Mouse (Mus musculus) liver, postnatal 0 days (tissue): ENCODE data around the gene Ccnd3. TPM values are rescaled to one million over a fixed set of nuclear protein-coding genes. Genes with fewer than 3 reads are reported as not detected.

Source experiments
- ATAC-seq: fragments of 200-750 bp; cut with Nextera tagmentation; 2 replicates; pipeline ENCODE4 v1.8.0; 2017; ENCODE audit warnings: mild to moderate bottlenecking, moderate library complexity
- DNase-seq: peaks from one replicate; pipeline ENCODE4 v3.0.0-alpha.2; 2016
- H3K27ac ChIP-seq: fragments of 300-500 bp; sonication (generic); 2 replicates; pipeline ENCODE4 v1.5.1; 2014; ENCODE audit warnings: antibody characterized with exemption, moderate library complexity, mild to moderate bottlenecking, low read depth
- H3K27me3 ChIP-seq: fragments of 300-500 bp; sonication (generic); 2 replicates; pipeline ENCODE4 v1.6.1; 2014; ENCODE audit warnings: low read length, control low read depth, mixed read lengths; ENCODE audit not compliant: insufficient read depth
- H3K36me3 ChIP-seq: fragments of 300-500 bp; sonication (generic); replicated peaks from 2 replicates; pipeline ENCODE4 v1.6.1; 2014; ENCODE audit warnings: mild to moderate bottlenecking, control low read depth, low read length, moderate library complexity, mixed read lengths; ENCODE audit not compliant: insufficient read depth
- H3K4me1 ChIP-seq: fragments of 300-500 bp; sonication (generic); 2 replicates; pipeline ENCODE4 v1.6.1; 2014; ENCODE audit warnings: antibody characterized with exemption, mild to moderate bottlenecking, control low read depth; ENCODE audit not compliant: insufficient read depth
- H3K4me2 ChIP-seq: fragments of 300-500 bp; sonication (generic); 2 replicates; pipeline ENCODE4 v1.6.1; 2014; ENCODE audit warnings: low read depth, mild to moderate bottlenecking, low read length, moderate library complexity, mixed read lengths
- H3K4me3 ChIP-seq: fragments of 300-500 bp; sonication (generic); 2 replicates; pipeline ENCODE4 v1.5.1; 2014; ENCODE audit warnings: low read depth, low read length
- H3K9ac ChIP-seq: fragments of 300-500 bp; sonication (generic); replicated peaks from 2 replicates; pipeline ENCODE4 v1.6.1; 2014; ENCODE audit warnings: mild to moderate bottlenecking, moderate library complexity
- H3K9me3 ChIP-seq: fragments of 300-500 bp; sonication (generic); 2 replicates; pipeline ENCODE4 v1.6.1; 2016; ENCODE audit warnings: mild to moderate bottlenecking, control low read depth, low read length, mixed read lengths
- CTCF ChIP-seq: sonication (generic); IDR thresholded peaks from 2 replicates; pipeline ENCODE4 v1.5.1; 2016; ENCODE audit warnings: antibody characterized with exemption, low read depth
- EP300 ChIP-seq: IDR thresholded peaks from 2 replicates; pipeline ENCODE4 v1.6.1; 2016; ENCODE audit warnings: antibody characterized with exemption, low read depth, mild to moderate bottlenecking
- WGBS: fragments of 180-500 bp; shearing (Covaris S2); extraction: QIAGEN DNeasy Blood & Tissue Kit; methylation state at CpG from one replicate; pipeline ENCODE4 v1.1.7; 2014; ENCODE audit not compliant: insufficient replicate concordance; 5-methylcytosine and 5-hydroxymethylcytosine counted together
- polyA plus RNA-seq: library from polyadenylated mRNA; unstranded; fragments of >200 nt; fragmentation: Nextera tagmentation; extraction: Ambion mirVana; gene quantifications from 2 replicates; pipeline ENCODE4 v1.2.1, GENCODE M21; 2015

The Ccnd3 gene
- polyA plus RNA-seq, 1 experiment from 2014 or later: 249 TPM

- peaks cover 26% of the 10 kb centered on the region for H3K36me3 ChIP-seq
- DNase-seq: peak; percentile 54
- no peak overlapping the region for H3K27ac ChIP-seq
- no peaks in the 10 kb centered on the region for H3K9me3 ChIP-seq
- peaks cover 17% of the 10 kb centered on the region for H3K4me1 ChIP-seq
- TF ChIP-seq EP300 (no peak), CTCF (no peak)
- WGBS: 62% methylated on average over 3 of the region's 3 CpGs
- H3K4me2 ChIP-seq: no peak overlapping the region
- peak overlapping the region; percentile 12; the same call in 1 of the 2 replicates for H3K9ac ChIP-seq
- H3K4me3 ChIP-seq: no peak overlapping the region
- no peaks in the 10 kb centered on the region for H3K27me3 ChIP-seq
- no peak for ATAC-seq
These were observed 19.1 kb upstream of the Ccnd3 start for GRCm38 (mm10) chr17:47485791-47486190.

- Histone ChIP-seq H3K27ac (no peak overlapping the region), H3K4me2 (no peak overlapping the region), H3K9ac (no peak overlapping the region), H3K4me3 (no peak overlapping the region), H3K4me1 (peaks cover 5% of the 10 kb centered on the region; the same call in 1 of the 2 replicates), H3K27me3 (no peaks in the 10 kb centered on the region), H3K36me3 (peaks cover 68% of the 10 kb centered on the region), H3K9me3 (no peaks in the 10 kb centered on the region)
- WGBS: 78% methylated on average over 9 of the region's 9 CpGs
- TF ChIP-seq EP300 (no peak), CTCF (peak; percentile 39)
- DNase-seq: no peak
- ATAC-seq: 0 out of 2 replicates have a peak, but pooled peaks have one; percentile 4
These were observed 14.1 kb upstream of the Ccnd3 start for GRCm38 (mm10) chr17:47490791-47491190.

GRCm38 (mm10) chr17:47492731-47493130 is 12.1 kb upstream of the Ccnd3 start:
- peaks cover 83% of the 10 kb centered on the region for H3K36me3 ChIP-seq
- no peak overlapping the region for H3K4me2 ChIP-seq
- no peak for ATAC-seq
- H3K4me1 ChIP-seq: peaks cover 3% of the 10 kb centered on the region; the same call in 1 of the 2 replicates
- H3K27me3 ChIP-seq: no peaks in the 10 kb centered on the region
- no peak overlapping the region for H3K9ac ChIP-seq
- DNase-seq: no peak
- TF ChIP-seq CTCF (no peak), EP300 (no peak)
- 82% methylated on average over 6 of the region's 6 CpGs for WGBS
- H3K9me3 ChIP-seq: no peaks in the 10 kb centered on the region
- no peak overlapping the region for H3K27ac ChIP-seq
- no peak overlapping the region for H3K4me3 ChIP-seq

- no peak overlapping the region for H3K27ac ChIP-seq
- H3K36me3 ChIP-seq: peaks cover 86% of the 10 kb centered on the region
- H3K4me2 ChIP-seq: no peak overlapping the region
- no peak overlapping the region for H3K4me3 ChIP-seq
- no peaks in the 10 kb centered on the region for H3K27me3 ChIP-seq
- TF ChIP-seq CTCF (no peak), EP300 (no peak)
- DNase-seq (no peak), ATAC-seq (no peak)
- H3K9ac ChIP-seq: no peak overlapping the region
- 77% methylated on average over 6 of the region's 6 CpGs for WGBS
- H3K9me3 ChIP-seq: no peaks in the 10 kb centered on the region
- H3K4me1 ChIP-seq: peaks cover 3% of the 10 kb centered on the region; the same call in 1 of the 2 replicates
These were observed 11.2 kb upstream of the Ccnd3 start for GRCm38 (mm10) chr17:47493653-47494052.

- Histone ChIP-seq H3K4me3 (no peak overlapping the region), H3K27ac (no peak overlapping the region), H3K27me3 (no peaks in the 10 kb centered on the region), H3K9me3 (no peaks in the 10 kb centered on the region), H3K4me2 (no peak overlapping the region), H3K9ac (no peak overlapping the region), H3K36me3 (peaks cover 86% of the 10 kb centered on the region), H3K4me1 (peaks cover under 1% of the 10 kb centered on the region; the same call in 1 of the 2 replicates)
- 80% methylated on average over 11 of the region's 11 CpGs for WGBS
- DNase-seq (no peak), ATAC-seq (no peak)
- TF ChIP-seq EP300: no peak
These were observed 10.7 kb upstream of the Ccnd3 start for GRCm38 (mm10) chr17:47494132-47494531.

- H3K4me3 ChIP-seq: peak overlapping the region; percentile 65
- ATAC-seq (peak; percentile 3), DNase-seq (no peak)
- WGBS: 6% methylated on average over 11 of the region's 11 CpGs
- peak overlapping the region; percentile 70 for H3K27ac ChIP-seq
- H3K4me1 ChIP-seq: peaks cover 28% of the 10 kb centered on the region
- H3K36me3 ChIP-seq: peaks cover 32% of the 10 kb centered on the region
- peak overlapping the region; percentile 74 for H3K4me2 ChIP-seq
- TF ChIP-seq EP300 (no peak), CTCF (no peak)
- H3K27me3 ChIP-seq: no peaks in the 10 kb centered on the region
- H3K9me3 ChIP-seq: no peaks in the 10 kb centered on the region
- peak overlapping the region; percentile 70 for H3K9ac ChIP-seq
These were observed 3.3 kb upstream of the Ccnd3 start for GRCm38 (mm10) chr17:47501531-47501930.
